Mouse (Mus musculus): Measurements from ENCODE around the gene Mtrex.
A peak's percentile ranks its signal among the peaks of the same experiment; 100 is the strongest.

The Mtrex gene

GRCm38 (mm10) chr13:112927287-112928001, at the start of gene Mtrex, which contains the start of gene Dhx29:
Gene Mtrex, minus strand, starts transcription at chr13:112927398.
Gene Dhx29, plus strand, starts transcription at chr13:112927454.
- peak; percentile 96 for DNase-seq (ENCODE audit: low spot score)

GRCm38 (mm10) chr13:112976720-112977119, 49.5 kb upstream of the Mtrex start:
- DNase-seq (ENCODE audit: low spot score), result no peak

GRCm38 (mm10) chr13:112967267-112967666, 40.1 kb upstream of the Mtrex start:
- no peak for DNase-seq (ENCODE audit: low spot score)

GRCm38 (mm10) chr13:112964421-112964820, 37.2 kb upstream of the Mtrex start:
- DNase-seq (ENCODE audit: low spot score), result no peak

DNA sequence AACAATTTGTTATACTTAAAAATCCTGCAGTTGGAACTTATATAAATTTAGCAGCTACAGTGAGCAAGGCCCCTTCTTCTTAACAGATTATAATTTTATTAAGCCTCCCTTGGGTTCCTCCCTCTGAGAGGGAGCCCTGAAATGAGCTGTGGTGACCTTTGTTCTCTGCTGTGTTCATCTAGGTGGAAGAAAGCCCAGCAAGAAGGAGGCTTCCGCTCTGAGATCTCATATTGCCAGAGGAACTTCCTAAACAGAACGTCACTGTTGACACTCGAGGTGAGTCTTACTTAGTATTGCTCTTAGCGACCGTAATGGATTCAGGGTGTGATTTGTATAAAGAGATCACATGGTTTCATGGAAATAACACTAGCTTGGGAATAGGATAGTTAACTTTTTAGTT, 35.9 kb upstream of the Mtrex start:
- no peak for DNase-seq (ENCODE audit: low spot score)

DNA sequence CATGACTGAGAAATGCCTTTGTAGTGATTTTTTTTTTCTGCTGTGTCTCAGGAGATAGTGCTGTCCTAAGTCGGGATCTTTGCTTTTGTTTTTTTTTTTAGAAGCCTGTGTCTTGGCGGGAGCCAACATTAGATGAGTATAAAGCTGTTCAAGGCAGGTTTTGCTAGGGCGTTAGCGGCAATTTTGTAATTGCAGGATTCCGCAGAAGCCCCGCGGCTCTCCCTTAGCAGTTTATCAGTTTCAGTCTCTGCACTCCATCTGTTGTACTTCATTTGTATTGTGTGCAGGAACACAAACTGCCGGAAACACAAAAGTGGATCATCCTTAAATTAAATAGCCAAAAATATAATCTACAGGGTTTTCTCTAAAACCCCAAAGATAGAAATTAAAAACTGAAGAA, 26.9 kb upstream of the Mtrex start:
- DNase-seq (ENCODE audit: low spot score), result no peak

DNA sequence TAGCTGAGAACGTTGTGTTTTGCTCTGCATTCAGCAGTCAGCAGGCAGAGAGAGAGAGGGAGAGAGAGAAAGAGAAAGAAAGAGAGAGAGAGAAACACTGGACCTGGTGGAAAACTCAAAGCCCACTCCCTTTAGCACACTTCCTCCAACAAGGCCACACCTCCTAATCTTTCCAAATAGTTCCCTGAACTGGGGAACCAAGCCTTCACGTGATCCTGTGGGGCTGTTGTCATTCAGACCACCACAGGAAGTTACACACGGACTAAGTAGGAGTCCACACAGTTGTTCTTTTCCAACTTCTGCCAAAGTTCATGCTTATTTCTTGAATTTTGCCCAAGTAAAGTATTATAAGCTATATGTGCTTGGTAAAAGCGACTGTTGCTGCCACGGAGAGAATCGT, 18.7 kb upstream of the Mtrex start:
- DNase-seq (ENCODE audit: low spot score), result no peak

- DNase-seq (ENCODE audit: low spot score), result no peak
Observed at GRCm38 (mm10) chr13:112945312-112945711, 18.1 kb upstream of the Mtrex start.

DNA sequence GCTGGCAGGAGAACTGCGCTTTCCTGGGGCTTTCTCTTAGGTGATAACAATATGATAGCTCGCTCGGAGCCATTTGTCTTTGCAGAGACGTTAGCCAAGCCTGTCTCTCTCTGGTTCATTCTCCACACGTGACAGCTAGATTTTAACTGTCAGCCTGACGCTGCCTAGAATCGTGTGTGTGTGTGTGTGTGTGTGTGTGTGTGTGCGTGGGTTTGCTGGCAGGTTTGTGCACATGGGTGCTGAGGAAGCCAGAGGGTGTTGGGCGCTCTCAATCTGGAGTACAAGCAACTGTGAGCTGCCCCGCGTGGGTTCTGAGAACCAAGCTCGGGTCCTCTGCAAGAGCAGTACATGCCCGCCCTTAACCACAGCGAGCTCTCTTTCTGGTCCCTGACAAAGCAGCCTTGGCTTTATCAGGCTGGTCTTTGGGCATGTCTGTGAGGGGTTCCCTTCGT, 14.7 kb upstream of the Mtrex start:
- DNase-seq (ENCODE audit: low spot score), result no peak

GRCm38 (mm10) chr13:112938130-112938529, 10.9 kb upstream of the Mtrex start:
- DNase-seq (ENCODE audit: low spot score), result no peak

DNA sequence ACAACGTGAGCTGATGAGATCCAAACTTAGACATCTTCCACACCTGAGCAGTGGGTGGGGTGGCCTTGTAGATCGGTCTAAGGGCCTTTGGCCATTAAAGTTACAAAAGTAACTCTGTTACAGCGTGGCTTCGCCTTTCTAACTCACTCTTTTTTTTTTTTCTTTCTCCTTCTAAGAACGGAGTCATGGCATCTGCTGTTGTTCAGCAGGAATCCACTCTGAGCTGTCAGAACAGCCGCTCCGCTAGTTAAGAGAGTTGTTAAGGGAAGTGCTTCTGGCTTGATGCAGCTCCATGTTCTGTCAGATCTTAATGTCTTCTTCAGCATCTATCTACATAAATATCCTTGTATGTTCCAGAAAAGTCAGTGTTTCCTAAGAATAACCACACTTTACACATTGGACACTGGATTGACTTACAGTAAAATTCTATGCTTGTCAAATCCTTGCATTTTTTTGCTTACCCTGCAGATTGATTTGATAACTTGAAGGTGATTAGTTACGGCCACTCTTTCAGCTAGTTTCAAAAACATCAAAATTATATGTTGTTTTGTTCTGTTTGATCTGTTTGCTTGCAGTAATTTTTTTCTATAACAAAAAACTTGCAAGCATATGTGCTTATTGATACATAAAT, 955 bp upstream of the Mtrex start:
- DNase-seq (ENCODE audit: low spot score), result no peak

DNA sequence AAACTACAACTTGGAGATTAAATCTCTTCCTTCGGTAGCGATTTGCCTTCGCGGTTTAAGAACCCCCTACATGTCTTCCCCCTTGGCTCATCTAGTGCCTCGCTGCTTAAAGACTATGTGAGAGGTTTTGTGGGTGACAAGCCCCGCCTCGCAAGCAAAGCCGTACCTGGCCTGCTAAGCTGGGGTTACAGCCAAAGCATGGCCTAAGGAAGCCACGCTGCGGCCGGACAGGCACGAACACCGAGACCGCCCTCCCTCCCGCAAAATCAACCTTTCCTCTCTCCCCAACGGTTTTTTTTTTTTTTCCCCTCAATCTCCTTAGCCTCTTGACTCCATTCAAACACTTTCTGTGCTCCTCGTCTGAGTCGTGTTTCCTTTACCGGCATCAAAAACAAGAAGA, 402 bp downstream of the Mtrex start:
- no peak for DNase-seq (ENCODE audit: low spot score)

GRCm38 (mm10) chr13:112925976-112926375, 1.2 kb downstream of the Mtrex start:
- DNase-seq (ENCODE audit: low spot score), result no peak

DNA sequence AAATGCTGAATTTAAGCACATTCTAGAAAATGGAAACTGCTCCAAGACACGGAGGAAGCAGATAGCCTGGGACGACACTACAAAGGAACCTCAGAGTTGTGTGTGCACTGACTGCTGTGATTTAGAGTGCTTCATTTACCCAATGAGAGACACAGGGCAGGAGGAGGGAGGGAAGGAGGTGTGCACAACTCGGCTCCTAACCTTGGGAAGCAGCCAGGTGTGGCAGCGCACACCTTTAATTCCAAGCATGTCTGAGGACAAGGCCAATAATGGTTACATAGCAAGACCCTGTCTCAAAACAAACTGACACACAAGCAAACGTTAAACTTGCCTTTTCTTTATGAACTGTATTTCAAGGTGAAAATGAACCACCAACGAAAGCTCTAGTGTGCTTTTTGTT, 1.9 kb downstream of the Mtrex start:
- no peak for DNase-seq (ENCODE audit: low spot score)

GRCm38 (mm10) chr13:112920906-112921305, 6.3 kb downstream of the Mtrex start:
- DNase-seq (ENCODE audit: low spot score), result no peak

DNA sequence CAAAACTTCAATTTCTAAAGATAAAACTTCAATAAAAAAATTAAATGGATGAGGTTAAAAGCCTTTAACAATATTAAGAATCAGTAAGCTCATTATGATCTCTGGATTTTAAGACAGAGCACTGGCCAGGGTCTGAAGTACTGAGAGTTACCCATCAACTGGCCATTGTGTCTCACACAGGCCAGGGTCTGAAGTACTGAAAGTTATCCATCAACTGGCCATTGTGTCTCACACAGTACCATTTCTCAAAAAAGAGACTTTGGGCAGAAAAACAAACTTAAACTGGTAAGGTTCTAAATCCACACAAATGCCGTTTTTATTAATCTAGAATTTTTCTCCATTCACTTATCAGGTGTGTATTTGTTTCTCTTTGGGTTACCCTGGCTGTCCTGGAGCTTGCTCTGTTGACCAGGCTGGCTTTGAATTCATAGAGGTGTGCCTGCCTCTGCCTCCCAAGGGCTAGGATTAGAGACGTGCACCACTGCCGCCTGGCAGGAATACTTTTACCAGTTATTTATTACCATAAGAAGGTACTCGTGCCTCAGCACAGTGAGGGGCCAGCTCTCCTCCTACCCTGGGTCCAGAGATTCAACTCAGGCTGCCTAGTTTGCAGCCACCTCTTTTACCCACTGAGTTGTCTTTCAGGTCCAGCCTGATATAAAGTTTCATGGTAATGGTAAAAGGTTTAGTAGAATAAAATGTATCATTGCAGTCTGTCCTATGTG, 7.9 kb downstream of the Mtrex start:
- no peak for DNase-seq (ENCODE audit: low spot score)

- DNase-seq (ENCODE audit: low spot score), result no peak
Observed at GRCm38 (mm10) chr13:112910434-112910833, 16.8 kb downstream of the Mtrex start.

- no peak for DNase-seq (ENCODE audit: low spot score)
Observed at GRCm38 (mm10) chr13:112909663-112910062, 17.5 kb downstream of the Mtrex start.

- no peak for DNase-seq (ENCODE audit: low spot score)
Observed at GRCm38 (mm10) chr13:112902176-112902575, 25.0 kb downstream of the Mtrex start.

DNA sequence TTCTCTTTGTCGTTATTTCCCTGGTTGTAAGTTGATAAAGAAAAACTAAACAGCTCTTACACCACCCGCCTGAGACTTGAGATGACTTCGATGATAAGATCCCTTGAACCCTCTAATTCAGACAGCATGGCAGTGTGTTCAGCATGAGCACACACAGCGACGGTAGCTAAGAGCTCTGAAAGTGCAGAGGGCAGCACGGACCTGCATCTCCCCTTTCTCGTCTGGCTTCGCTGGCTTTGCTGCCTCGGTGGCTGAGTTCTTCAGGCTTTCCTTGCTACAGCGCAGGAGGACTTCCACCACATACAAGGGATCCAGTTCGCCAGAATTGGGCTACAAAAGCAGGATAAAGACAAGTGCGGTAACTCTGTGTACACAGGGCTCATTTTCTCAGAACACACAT, 40.0 kb downstream of the Mtrex start:
- no peak for DNase-seq (ENCODE audit: low spot score)

DNA sequence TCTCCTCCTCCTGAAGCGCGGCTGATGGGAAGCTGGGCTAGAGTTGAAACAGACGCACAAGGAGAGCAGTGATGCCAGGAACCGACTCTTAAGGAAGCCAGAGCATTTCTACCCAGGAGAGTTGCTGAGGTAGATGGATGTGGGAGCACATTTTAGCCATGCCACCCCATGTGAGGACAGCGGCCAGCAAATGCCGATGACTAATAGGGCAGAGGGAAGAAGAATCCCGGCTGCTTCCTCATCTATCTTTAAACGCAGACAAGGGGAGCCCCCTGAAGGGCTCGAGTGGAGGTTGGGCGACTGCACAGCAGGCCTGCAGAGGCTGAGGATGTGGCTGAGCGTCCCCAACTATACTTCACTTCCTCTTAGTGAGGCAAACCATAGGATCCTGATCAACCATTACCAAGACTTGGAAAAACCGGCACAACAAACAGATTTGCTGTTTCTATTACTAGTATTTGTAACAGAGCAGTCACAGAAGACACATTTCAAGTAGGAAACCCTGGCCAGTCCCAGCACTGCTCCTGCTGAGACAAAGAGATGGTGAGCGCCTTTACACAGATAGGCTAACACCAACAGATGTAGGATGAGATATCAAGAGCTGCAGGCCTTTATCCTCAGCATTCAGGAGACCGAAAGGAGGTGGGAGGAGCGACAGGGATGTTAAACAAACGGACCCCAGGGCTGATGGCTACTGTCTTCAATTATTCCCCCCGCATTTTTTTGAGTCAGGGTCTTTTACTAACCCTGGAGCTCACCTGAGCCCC, 55.5 kb downstream of the Mtrex start:
- no peak for DNase-seq (ENCODE audit: low spot score)

GRCm38 (mm10) chr13:112870039-112870690, 57.0 kb downstream of the Mtrex start:
- no peak for DNase-seq (ENCODE audit: low spot score)
